Mouse (Mus musculus): ENCODE data around the gene Kcnk4. TPM values are rescaled to one million over a fixed set of nuclear protein-coding genes. Genes with fewer than 3 reads are reported as not detected.
"Not testable (repeated sequence)": the region's sequence is repeated elsewhere in the genome, so short reads cannot be mapped to it uniquely, and the experiment has no call there.

The Kcnk4 gene
- polyA plus RNA-seq, 1 experiment = not detected

GRCm38 (mm10) chr19:6910306-6910705 is 24.0 kb downstream of the Kcnk4 start:
- Histone ChIP-seq H3K27ac (ENCODE audit: insufficient read depth, low read length) (peak overlapping the region; percentile 96), H3K4me3 (ENCODE audit: insufficient read depth, low read length) (peak overlapping the region; percentile 67)
- not testable (repeated sequence) for H3K4me1 ChIP-seq (ENCODE audit: control insufficient read depth, insufficient read depth, low read length)
- peak; percentile 45; the same call in 1 of the 2 replicates for TF ChIP-seq POLR2A (IDR thresholded peaks at IDR 0.05; ENCODE audit: low read depth, low read length)

GRCm38 (mm10) chr19:6909507-6910289 is 24.6 kb downstream of the Kcnk4 start, which contains the start of the genes Trmt112 and Prdx5:
TSS of gene Trmt112 (plus strand) at chr19:6909698.
TSS of gene Prdx5 (minus strand) at chr19:6910106.
- TF ChIP-seq POLR2A (IDR thresholded peaks at IDR 0.05; ENCODE audit: low read depth, low read length) = peak; percentile 94
- TF ChIP-seq CTCF (IDR thresholded peaks at IDR 0.05; ENCODE audit: borderline replicate concordance, insufficient read depth, low read length) = no peak
- peak within 1 kb of the TSS; percentile 96 for H3K27ac ChIP-seq (ENCODE audit: insufficient read depth, low read length)
- H3K4me3 ChIP-seq (ENCODE audit: insufficient read depth, low read length) = peak within 1 kb of the TSS; percentile 67
- H3K4me1 ChIP-seq (ENCODE audit: control insufficient read depth, insufficient read depth, low read length) = no peaks in the 10 kb centered on the region; the same call in 1 of the 2 replicates

GRCm38 (mm10) chr19:6909021-6909420 is 25.3 kb downstream of the Kcnk4 start:
- Histone ChIP-seq H3K4me1 (ENCODE audit: control insufficient read depth, insufficient read depth, low read length) (no peaks in the 10 kb centered on the region; the same call in 1 of the 2 replicates), H3K4me3 (ENCODE audit: insufficient read depth, low read length) (peak overlapping the region; percentile 67), H3K27ac (ENCODE audit: insufficient read depth, low read length) (peak overlapping the region; percentile 73)
- no peak for TF ChIP-seq CTCF (IDR thresholded peaks at IDR 0.05; ENCODE audit: borderline replicate concordance, insufficient read depth, low read length)
- TF ChIP-seq POLR2A (IDR thresholded peaks at IDR 0.05; ENCODE audit: low read depth, low read length) = no peak

- TF ChIP-seq POLR2A (IDR thresholded peaks at IDR 0.05; ENCODE audit: low read depth, low read length) (no peak), CTCF (IDR thresholded peaks at IDR 0.05; ENCODE audit: borderline replicate concordance, insufficient read depth, low read length) (no peak)
- Histone ChIP-seq H3K27ac (ENCODE audit: insufficient read depth, low read length) (peak overlapping the region; percentile 73; the same call in 1 of the 2 replicates), H3K4me1 (ENCODE audit: control insufficient read depth, insufficient read depth, low read length) (no peaks in the 10 kb centered on the region; the same call in 1 of the 2 replicates), H3K4me3 (ENCODE audit: insufficient read depth, low read length) (peak overlapping the region; percentile 67)
Measured at GRCm38 (mm10) chr19:6907811-6908540, 26.3 kb downstream of the Kcnk4 start.

GRCm38 (mm10) chr19:6907094-6907493 is 27.2 kb downstream of the Kcnk4 start:
- Histone ChIP-seq H3K27ac (ENCODE audit: insufficient read depth, low read length) (no peak overlapping the region), H3K4me1 (ENCODE audit: control insufficient read depth, insufficient read depth, low read length) (no peaks in the 10 kb centered on the region; the same call in 1 of the 2 replicates), H3K4me3 (ENCODE audit: insufficient read depth, low read length) (no peak overlapping the region)
- no peak for TF ChIP-seq POLR2A (IDR thresholded peaks at IDR 0.05; ENCODE audit: low read depth, low read length)
- no peak for TF ChIP-seq CTCF (IDR thresholded peaks at IDR 0.05; ENCODE audit: borderline replicate concordance, insufficient read depth, low read length)

- H3K4me1 ChIP-seq (ENCODE audit: control insufficient read depth, insufficient read depth, low read length) = no peaks in the 10 kb centered on the region; the same call in 1 of the 2 replicates
- no peak overlapping the region for H3K4me3 ChIP-seq (ENCODE audit: insufficient read depth, low read length)
- TF ChIP-seq CTCF (IDR thresholded peaks at IDR 0.05; ENCODE audit: borderline replicate concordance, insufficient read depth, low read length) (no peak), POLR2A (IDR thresholded peaks at IDR 0.05; ENCODE audit: low read depth, low read length) (no peak)
- H3K27ac ChIP-seq (ENCODE audit: insufficient read depth, low read length) = no peak overlapping the region
Measured at GRCm38 (mm10) chr19:6906199-6906598, 28.1 kb downstream of the Kcnk4 start.

- Histone ChIP-seq H3K4me3 (ENCODE audit: insufficient read depth, low read length) (no peak overlapping the region), H3K27ac (ENCODE audit: insufficient read depth, low read length) (no peak overlapping the region)
- TF ChIP-seq POLR2A (IDR thresholded peaks at IDR 0.05; ENCODE audit: low read depth, low read length) (no peak), CTCF (IDR thresholded peaks at IDR 0.05; ENCODE audit: borderline replicate concordance, insufficient read depth, low read length) (no peak)
Measured at GRCm38 (mm10) chr19:6905498-6906159, 28.7 kb downstream of the Kcnk4 start.

GRCm38 (mm10) chr19:6904846-6905245 is 29.5 kb downstream of the Kcnk4 start:
- no peaks in the 10 kb centered on the region for H3K4me1 ChIP-seq (ENCODE audit: control insufficient read depth, insufficient read depth, low read length)
- TF ChIP-seq CTCF (IDR thresholded peaks at IDR 0.05; ENCODE audit: borderline replicate concordance, insufficient read depth, low read length) (no peak), POLR2A (IDR thresholded peaks at IDR 0.05; ENCODE audit: low read depth, low read length) (no peak)
- H3K4me3 ChIP-seq (ENCODE audit: insufficient read depth, low read length) = no peak overlapping the region
- H3K27ac ChIP-seq (ENCODE audit: insufficient read depth, low read length) = no peak overlapping the region

More at GRCm38 (mm10) chr19:6905498-6906159, 28.7 kb downstream of the Kcnk4 start:
- H3K4me1 ChIP-seq (ENCODE audit: control insufficient read depth, insufficient read depth, low read length) = no peaks in the 10 kb centered on the region

GRCm38 (mm10) chr19:6903031-6903430 is 31.3 kb downstream of the Kcnk4 start:
- Histone ChIP-seq H3K27ac (ENCODE audit: insufficient read depth, low read length) (no peak overlapping the region), H3K4me3 (ENCODE audit: insufficient read depth, low read length) (no peak overlapping the region), H3K4me1 (ENCODE audit: control insufficient read depth, insufficient read depth, low read length) (no peaks in the 10 kb centered on the region)
- TF ChIP-seq CTCF (IDR thresholded peaks at IDR 0.05; ENCODE audit: borderline replicate concordance, insufficient read depth, low read length) (no peak), POLR2A (IDR thresholded peaks at IDR 0.05; ENCODE audit: low read depth, low read length) (no peak)

Data from embryonic fibroblast, embryonic 13.5 days (primary cell).